ENCODE assay signal across 8 mouse cellular contexts in the genomic region with DNA sequence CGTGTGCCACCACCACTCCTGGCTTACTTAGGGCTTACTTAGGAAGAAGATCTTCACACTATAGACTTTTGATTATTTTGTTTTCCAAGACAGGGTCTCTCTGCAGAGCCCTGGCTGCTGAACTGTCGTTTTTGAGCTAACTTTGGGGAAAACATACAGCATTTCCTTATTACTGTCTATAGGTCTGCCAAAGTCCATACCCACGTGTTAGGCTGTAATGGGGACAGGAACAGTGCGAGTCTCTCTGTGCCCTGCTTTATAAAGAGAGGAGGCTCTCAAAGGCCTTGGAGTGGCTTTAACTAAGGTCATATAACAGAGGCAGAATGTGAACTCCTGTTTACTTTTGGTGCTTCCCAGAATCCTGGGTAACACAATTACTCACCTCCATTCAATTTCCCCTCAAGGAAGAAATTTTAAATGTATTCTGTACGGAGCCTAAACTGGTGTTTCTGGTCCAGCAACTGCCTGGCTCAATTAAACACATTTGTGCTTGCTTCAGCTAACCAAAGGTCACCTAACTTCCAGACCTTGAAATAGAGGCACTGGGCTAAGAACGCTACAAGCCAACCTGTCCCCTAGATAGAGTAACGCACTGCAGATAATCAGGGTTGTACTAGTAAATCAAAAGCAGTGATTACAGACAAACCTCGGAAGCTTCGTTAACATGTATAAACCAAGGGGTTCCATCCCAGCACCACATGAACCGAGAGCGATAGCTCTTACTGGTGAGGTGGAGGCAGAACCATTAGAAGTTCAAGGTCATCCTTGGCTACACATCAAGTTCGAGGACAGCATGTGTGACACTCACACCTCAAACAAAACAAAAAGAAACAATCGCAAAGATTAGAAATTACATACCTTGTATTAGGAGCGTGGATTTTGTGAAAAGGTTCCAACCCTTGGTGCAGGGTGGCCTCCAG. TPM values are rescaled to one million over a fixed set of nuclear protein-coding genes. Genes with fewer than 3 reads are reported as not detected.
DNase-seq lines count a peak whose midpoint lies in the region; ATAC-seq and TF ChIP-seq lines count a peak whose summit lies in the region.

No protein-coding gene starts in this region.

- H3K4me1 ChIP-seq in thymus, adult 2 months (replicated peaks; ENCODE audit: control insufficient read depth, insufficient read depth, low read length) = peaks cover 5% of the 10 kb centered on the region
- H3K4me1 ChIP-seq in forebrain, embryonic 12.5 days = peaks cover 26% of the 10 kb centered on the region
- H3K4me1 ChIP-seq in neural tube, embryonic 12.5 days = peaks cover 20% of the 10 kb centered on the region

- H3K9ac ChIP-seq in forebrain, embryonic 12.5 days = peak overlapping the region; percentile 38; the same call in 1 of the 2 replicates
- peak overlapping the region; percentile 26; the same call in 1 of the 2 replicates for H3K9ac ChIP-seq in neural tube, embryonic 12.5 days

- peak overlapping the region; percentile 49 for H3K4me3 ChIP-seq in thymus, adult 2 months (ENCODE audit: control insufficient read depth, insufficient read depth, low read length)
- H3K4me3 ChIP-seq in forebrain, embryonic 12.5 days (replicated peaks) = peak overlapping the region; percentile 49
- H3K4me3 ChIP-seq in neural tube, embryonic 12.5 days = peak overlapping the region; percentile 43

- peak overlapping the region; percentile 77 for H3K4me2 ChIP-seq in forebrain, embryonic 12.5 days
- peak overlapping the region; percentile 85 for H3K4me2 ChIP-seq in neural tube, embryonic 12.5 days (replicated peaks)

- no peak for TF ChIP-seq CTCF in thymus, adult 2 months (IDR thresholded peaks at IDR 0.05; ENCODE audit: borderline replicate concordance, control insufficient read depth, extremely low read depth, insufficient read depth, low read length, poor library complexity)

- no peaks in the 10 kb centered on the region for H3K9me3 ChIP-seq in forebrain, embryonic 12.5 days
- H3K9me3 ChIP-seq in neural tube, embryonic 12.5 days = no peaks in the 10 kb centered on the region

- no peak for DNase-seq in thymus, adult 2 months
- DNase-seq in thymus, postnatal 14 days = no peak
- peak; percentile 49 for DNase-seq in kidney, postnatal 10 days
- DNase-seq in right cerebral cortex, postnatal 4 days = no peak
- no peak for DNase-seq in gastrocnemius, postnatal 4 days (ENCODE audit: low spot score in 2 of 2)

- no peaks in the 10 kb centered on the region for H3K27me3 ChIP-seq in thymus, adult 2 months (ENCODE audit: control insufficient read depth, insufficient read depth, low read length)
- no peaks in the 10 kb centered on the region for H3K27me3 ChIP-seq in forebrain, embryonic 12.5 days
- H3K27me3 ChIP-seq in neural tube, embryonic 12.5 days (replicated peaks) = no peaks in the 10 kb centered on the region

- no peak overlapping the region for H3K27ac ChIP-seq in thymus, adult 2 months (ENCODE audit: control insufficient read depth, insufficient read depth, low read length)
- H3K27ac ChIP-seq in forebrain, embryonic 12.5 days = no peak overlapping the region
- no peak overlapping the region for H3K27ac ChIP-seq in neural tube, embryonic 12.5 days

- WGBS in thymus, adult 2 months = 9% methylated on average over 14 of the region's 14 CpGs
- WGBS in forebrain, embryonic 12.5 days = 15% methylated on average over 14 of the region's 14 CpGs
- 13% methylated on average over 14 of the region's 14 CpGs for WGBS in neural tube, embryonic 12.5 days

- H3K36me3 ChIP-seq in thymus, adult 2 months (ENCODE audit: control insufficient read depth, insufficient read depth, low read length) = no peaks in the 10 kb centered on the region
- no peaks in the 10 kb centered on the region for H3K36me3 ChIP-seq in forebrain, embryonic 12.5 days (replicated peaks)
- no peaks in the 10 kb centered on the region for H3K36me3 ChIP-seq in neural tube, embryonic 12.5 days

- no peak for ATAC-seq in forebrain, embryonic 12.5 days (ENCODE audit: low FRiP score)
- ATAC-seq in neural tube, embryonic 12.5 days (ENCODE audit: low FRiP score, low read depth) = no peak
- no peak for ATAC-seq in inflammation-experienced regulatory T-cells, adult 6 months

- no peak for TF ChIP-seq POLR2A in thymus, adult 2 months (IDR thresholded peaks at IDR 0.05; ENCODE audit: control insufficient read depth, extremely low read depth, insufficient read depth, low read length, poor library complexity)

RNA-seq across cellular contexts. Expression of gene Shmt1, which starts 1.2 kb away (rescaled TPM):
- 27.4 and 29.9 TPM in 2 replicates for polyA plus RNA-seq in thymus, adult 2 months (2012; rRNA removed)
- polyA plus RNA-seq in forebrain, embryonic 12.5 days (2016; fragmentation: Nextera tagmentation; extraction: Ambion mirVana) = 49.9 and 52.6 TPM in 2 replicates
- 23.4 and 24.8 TPM in 2 replicates for polyA plus RNA-seq in neural tube, embryonic 12.5 days (2016; fragmentation: Nextera tagmentation; extraction: Ambion mirVana)
- polyA plus RNA-seq in inflammation-experienced regulatory T-cells, adult 6 months (2017; shearing (Covaris generic)) = 10 to 100 TPM; 13.3 to 16.0 (median 15.6) TPM
- total RNA-seq in gastrocnemius, postnatal 4 days (2021) = 10 to 100 TPM; 29.0 to 34.1 TPM

RNA-seq across cellular contexts. Expression of gene Dhrs7b, which starts 20.1 kb away (rescaled TPM):
- polyA plus RNA-seq in thymus, adult 2 months (2012; rRNA removed) = 16.1 and 17.3 TPM in 2 replicates
- polyA plus RNA-seq in forebrain, embryonic 12.5 days (2016; fragmentation: Nextera tagmentation; extraction: Ambion mirVana) = 23.5 and 27.2 TPM in 2 replicates
- 24.7 and 26.5 TPM in 2 replicates for polyA plus RNA-seq in neural tube, embryonic 12.5 days (2016; fragmentation: Nextera tagmentation; extraction: Ambion mirVana)
- 10 to 100 TPM; 16.1 to 20.6 (median 19.2) TPM for polyA plus RNA-seq in inflammation-experienced regulatory T-cells, adult 6 months (2017; shearing (Covaris generic))
- total RNA-seq in gastrocnemius, postnatal 4 days (2021) = 10 to 100 TPM; 14.9 to 16.7 TPM

RNA-seq across cellular contexts. Expression of gene Smcr8, which starts 33.0 kb away (rescaled TPM):
- 25.5 and 26.4 TPM in 2 replicates for polyA plus RNA-seq in thymus, adult 2 months (2012; rRNA removed)
- 11.0 and 11.5 TPM in 2 replicates for polyA plus RNA-seq in forebrain, embryonic 12.5 days (2016; fragmentation: Nextera tagmentation; extraction: Ambion mirVana)
- 7.6 and 8.6 TPM in 2 replicates for polyA plus RNA-seq in neural tube, embryonic 12.5 days (2016; fragmentation: Nextera tagmentation; extraction: Ambion mirVana)
- 1 to 10 TPM; 5.5 to 6.7 (median 6.3) TPM for polyA plus RNA-seq in inflammation-experienced regulatory T-cells, adult 6 months (2017; shearing (Covaris generic))
- 10 to 100 TPM; 15.9 to 18.0 TPM for total RNA-seq in gastrocnemius, postnatal 4 days (2021)

RNA-seq across cellular contexts. Expression of gene Top3a, which starts 33.1 kb away (rescaled TPM):
- 17.9 and 19.4 TPM in 2 replicates for polyA plus RNA-seq in thymus, adult 2 months (2012; rRNA removed)
- polyA plus RNA-seq in forebrain, embryonic 12.5 days (2016; fragmentation: Nextera tagmentation; extraction: Ambion mirVana) = 20.5 and 21.1 TPM in 2 replicates
- 14.0 and 15.9 TPM in 2 replicates for polyA plus RNA-seq in neural tube, embryonic 12.5 days (2016; fragmentation: Nextera tagmentation; extraction: Ambion mirVana)
- polyA plus RNA-seq in inflammation-experienced regulatory T-cells, adult 6 months (2017; shearing (Covaris generic)) = 10 to 100 TPM; 10.6 to 13.8 (median 12.5) TPM
- total RNA-seq in gastrocnemius, postnatal 4 days (2021) = 10 to 100 TPM in 1 of 2 experiments, 1 to 10 TPM in 1; 9.4 to 10.6 TPM
